Mouse (Mus musculus) adrenal gland, postnatal 0 days (tissue): ENCODE results near the gene Gm4559. TPM values are rescaled to one million over a fixed set of nuclear protein-coding genes. Genes with fewer than 3 reads are reported as not detected.

Experiments
- polyA plus RNA-seq: library from polyadenylated mRNA; unstranded; fragments of >200 nt; fragmentation: Nextera tagmentation; extraction: Ambion mirVana; gene quantifications from 2 replicates; pipeline ENCODE4 v1.2.1, GENCODE M21; 2015

Gene Gm4559
- not detected in 2 replicates for polyA plus RNA-seq

DNA sequence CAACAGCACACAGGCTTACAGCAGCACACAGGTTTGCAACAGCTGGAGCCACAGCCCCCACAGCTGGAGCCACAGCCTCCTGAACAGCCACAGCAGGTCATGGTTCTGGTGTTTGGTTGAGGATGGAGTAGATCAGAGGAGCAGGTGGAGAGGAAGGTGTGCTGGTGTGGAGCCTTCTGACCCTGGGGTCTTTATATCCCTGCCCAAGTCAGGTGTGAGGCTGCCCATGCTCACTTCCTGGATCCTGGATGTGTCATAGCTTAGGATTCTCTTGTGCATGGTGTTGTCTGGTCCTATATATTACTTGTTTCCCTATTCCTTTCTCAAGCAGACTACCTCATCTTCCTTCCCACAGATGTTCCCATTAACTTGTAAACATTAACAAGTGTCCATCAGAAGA is at the start of gene Gm4559:
Gene Gm4559 (minus strand): TSS at position 101 of the 400 bp plus-strand sequence.

GRCm38 (mm10) chr7:142303249-142303648 is 29.1 kb upstream of the Gm4559 start, which contains the start of gene Krtap5-4:
Krtap5-4 (plus strand) TSS chr7:142303549.

GRCm38 (mm10) chr7:142297018-142297417 is 22.9 kb upstream of the Gm4559 start, which contains the start of gene Krtap5-1:
Krtap5-1 (minus strand) TSS chr7:142297118.

DNA sequence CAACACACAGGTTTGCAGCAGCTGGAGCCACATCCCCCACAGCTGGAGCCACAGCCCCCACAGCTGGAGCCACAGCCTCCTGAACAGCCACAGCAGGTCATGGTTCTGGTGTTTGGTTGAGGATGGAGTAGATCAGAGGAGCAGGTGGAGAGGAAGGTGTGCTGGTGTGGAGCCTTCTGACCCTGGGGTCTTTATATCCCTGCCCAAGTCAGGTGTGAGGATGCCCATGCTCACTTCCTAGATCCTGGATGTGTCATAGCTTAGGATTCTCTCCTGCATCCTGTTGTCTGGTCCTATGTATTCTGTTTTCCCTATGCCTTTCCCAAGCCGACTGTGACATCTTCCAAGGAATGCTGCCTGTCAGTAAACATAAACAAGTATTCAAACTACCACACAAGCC is 15.9 kb downstream of the Gm4559 start, which contains the start of gene Gm2431:
Gene Gm2431 (minus strand): TSS at position 101 of the 400 bp plus-strand sequence.

DNA sequence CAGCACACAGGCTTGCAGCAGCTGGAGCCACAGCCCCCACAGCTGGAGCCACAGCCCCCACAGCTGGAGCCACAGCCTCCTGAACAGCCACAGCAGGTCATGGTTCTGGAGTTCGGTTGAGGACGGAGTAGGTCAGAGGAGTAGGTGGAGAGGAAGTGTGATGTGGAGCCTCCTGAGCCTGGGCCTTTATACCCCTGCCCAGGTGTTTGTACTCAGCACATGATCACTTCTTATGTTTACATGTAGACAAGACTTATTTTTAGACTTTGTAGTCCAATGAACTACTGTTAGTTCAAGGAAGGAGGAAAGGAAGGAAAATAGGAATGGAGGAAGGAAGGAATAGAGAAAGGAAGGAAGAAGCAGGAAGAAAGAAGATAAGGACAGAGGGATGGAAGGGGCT is 33.2 kb downstream of the Gm4559 start, which contains the start of gene Gm40460:
Gene Gm40460 (minus strand): TSS at position 101 of the 400 bp plus-strand sequence.

DNA sequence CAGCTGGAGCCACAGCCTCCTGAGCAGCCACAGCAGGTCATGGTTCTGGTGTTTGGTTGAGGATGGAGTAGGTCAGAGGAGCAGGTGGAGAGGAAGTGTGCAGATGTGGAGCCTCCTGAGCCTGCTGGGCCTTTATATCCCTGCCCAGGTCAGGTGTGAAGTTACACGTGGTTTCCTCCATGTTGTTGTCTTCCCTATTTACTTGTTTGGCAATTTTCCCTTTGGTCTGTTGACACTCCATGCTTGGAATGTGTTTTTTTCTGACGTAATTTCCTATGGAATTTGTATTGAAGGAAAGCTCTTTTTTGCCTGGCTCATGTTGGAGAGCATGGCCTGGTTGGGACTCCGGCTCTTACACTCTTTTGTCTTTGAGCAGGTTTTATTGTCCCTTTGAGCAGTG is 44.3 kb downstream of the Gm4559 start, which contains the start of gene Krtap5-5:
Gene Krtap5-5 (minus strand): TSS at position 101 of the 400 bp plus-strand sequence.

Other genes starting within 250 kb of the Gm4559 start
- gene Mob2, start 213.3 kb downstream of the Gm4559 start, polyA plus RNA-seq = 70.3 and 97.4 TPM in 2 replicates
- gene Dusp8, start 178.5 kb downstream of the Gm4559 start, polyA plus RNA-seq = 10.1 and 15.8 TPM in 2 replicates
- gene Gm45618, start 153.6 kb downstream of the Gm4559 start, polyA plus RNA-seq = not detected in 2 replicates
- not detected in 2 replicates for gene Gm39115, start 138.3 kb downstream of the Gm4559 start, polyA plus RNA-seq
- gene Gm45337, start 129.8 kb downstream of the Gm4559 start, polyA plus RNA-seq = not detected in 2 replicates
- gene Gm29735, start 117.2 kb downstream of the Gm4559 start, polyA plus RNA-seq = not detected in 2 replicates
- gene Gm4553, start 108.6 kb downstream of the Gm4559 start, polyA plus RNA-seq = not detected in 2 replicates
- gene Krtap5-2, start 98.4 kb downstream of the Gm4559 start, polyA plus RNA-seq = not detected in 2 replicates
- not detected in 2 replicates for gene Gm10153, start 84.0 kb downstream of the Gm4559 start, polyA plus RNA-seq
- not detected in 2 replicates for gene Krtap5-3, start 73.0 kb downstream of the Gm4559 start, polyA plus RNA-seq
- gene Gm7579, start 62.5 kb downstream of the Gm4559 start, polyA plus RNA-seq = not detected in 2 replicates
- gene Krtap5-5, start 44.4 kb downstream of the Gm4559 start, polyA plus RNA-seq = not detected in 2 replicates
- not detected in 2 replicates for gene Gm40460, start 33.3 kb downstream of the Gm4559 start, polyA plus RNA-seq
- gene Gm2431, start 16.0 kb downstream of the Gm4559 start, polyA plus RNA-seq = not detected in 2 replicates
- not detected in 2 replicates for gene Krtap5-1, start 22.8 kb upstream of the Gm4559 start, polyA plus RNA-seq
- gene Krtap5-4, start 29.2 kb upstream of the Gm4559 start, polyA plus RNA-seq = not detected in 2 replicates
- 8.8 and 9.5 TPM in 2 replicates for gene Ifitm10, start 99.4 kb upstream of the Gm4559 start, polyA plus RNA-seq
- 2.9 TPM in 1 of 2 replicates, not detected in the other for gene Gm49369, start 108.3 kb upstream of the Gm4559 start, polyA plus RNA-seq
- 448 and 665 TPM in 2 replicates for gene Ctsd, start 113.7 kb upstream of the Gm4559 start, polyA plus RNA-seq
- 0.99 TPM in 1 of 2 replicates, not detected in the other for gene Syt8, start 160.5 kb upstream of the Gm4559 start, polyA plus RNA-seq
- gene Tnni2, start 167.4 kb upstream of the Gm4559 start, polyA plus RNA-seq = 14.4 and 42.6 TPM in 2 replicates
- 34.1 and 44.4 TPM in 2 replicates for gene Lsp1, start 186.4 kb upstream of the Gm4559 start, polyA plus RNA-seq
- gene Tnnt3, start 224.5 kb upstream of the Gm4559 start, polyA plus RNA-seq = 11.5 and 54.4 TPM in 2 replicates